Mouse (Mus musculus) mature B cell (primary cell): ENCODE results near the gene Gm14305.
"Not testable (repeated sequence)": the region's sequence is repeated elsewhere in the genome, so short reads cannot be mapped to it uniquely, and the experiment has no call there.

Source experiments
- in situ Hi-C: fragments of 300-500 bp; cut with MboI; formaldehyde crosslinking; loops from 2 replicates; pipeline ENCODE4 v1.14.3; 2019

Gm14305 gene

GRCm38 (mm10) chr2:176708051-176708450 lies at the start of gene Gm14305:
TSS of gene Gm14305 (plus strand) at chr2:176708328.
- in situ Hi-C loops = not testable (repeated sequence)

GRCm38 (mm10) chr2:176670222-176670621 lies 37.9 kb upstream of the Gm14305 start, which contains the start of gene Zfp973:
TSS of gene Zfp973 (plus strand) at chr2:176670522.
- in situ Hi-C loops = not testable (repeated sequence)
